Mouse (Mus musculus) ES-E14 (cell line): ENCODE results near the gene Aldh16a1.

ENCODE experiments used
- MAFK ChIP-seq: IDR thresholded peaks from 2 replicates; pipeline ENCODE4 v1.6.1; 2014; ENCODE audit warnings: mild to moderate bottlenecking, low read depth, low read length, inconsistent platforms; ENCODE audit not compliant: insufficient read depth
- ZNF384 ChIP-seq: IDR thresholded peaks from 2 replicates; pipeline ENCODE4 v1.6.1; 2012; ENCODE audit warnings: low read depth, low read length, inconsistent platforms

DNA sequence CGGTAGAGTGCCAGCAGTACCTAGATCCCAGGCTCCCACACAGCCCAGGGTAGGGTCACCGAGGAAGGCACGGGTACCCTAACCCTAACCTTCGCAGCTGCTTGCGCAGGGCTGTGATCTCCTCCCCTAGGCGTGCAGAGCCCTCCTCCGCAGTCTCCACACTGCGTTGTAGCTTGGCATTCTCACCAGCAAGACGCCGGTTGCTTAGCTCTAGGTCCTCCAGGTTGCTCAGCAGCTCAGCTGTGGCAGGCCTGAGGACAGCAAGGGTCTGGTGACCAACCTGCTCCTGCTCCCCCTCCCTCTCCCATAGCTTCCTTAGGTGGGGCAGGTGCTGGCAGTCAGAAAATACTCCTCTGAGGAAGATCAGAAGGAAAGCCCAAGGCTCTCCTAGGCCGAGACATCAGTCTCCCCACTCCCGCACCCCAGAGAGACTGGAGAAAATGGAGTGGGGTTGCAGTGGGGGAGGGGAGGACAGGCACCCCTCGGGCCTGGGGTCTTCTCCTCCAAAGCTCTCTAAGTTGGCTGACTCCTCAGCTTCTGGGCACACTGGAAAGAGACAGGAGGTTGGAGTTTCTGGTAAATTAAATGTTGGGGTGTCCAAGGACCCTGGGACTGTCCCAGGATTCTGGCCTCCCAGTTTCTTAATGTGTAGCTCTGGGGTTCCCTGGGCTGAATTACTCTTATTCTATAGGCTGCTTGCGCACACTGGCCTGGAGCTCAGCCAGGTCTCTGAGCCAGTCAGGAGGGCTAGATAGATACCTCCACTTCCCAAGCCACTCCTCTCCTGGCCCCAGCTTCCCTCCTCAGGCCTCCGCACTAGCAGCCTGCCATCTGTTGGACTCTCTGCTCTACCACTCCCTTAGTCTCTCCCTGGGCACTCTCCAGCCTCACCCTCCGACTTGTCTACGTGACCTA lies 39.7 kb upstream of the Aldh16a1 start:
- TF ChIP-seq ZNF384 (no peak), MAFK (no peak)
